Mouse (Mus musculus) heart, postnatal 0 days (tissue): Measurements from ENCODE around the gene Nup153. TPM values are rescaled to one million over a fixed set of nuclear protein-coding genes. Genes with fewer than 3 reads are reported as not detected.
A peak's percentile ranks its signal among the peaks of the same experiment; 100 is the strongest.

Experiments used
- ATAC-seq: fragments of 200-750 bp; cut with Nextera tagmentation; 2 replicates; pipeline ENCODE4 v1.8.0; 2017; ENCODE audit warnings: low read depth, moderate number of reproducible peaks, moderate library complexity; ENCODE audit not compliant: insufficient read depth
- DNase-seq: peaks from one replicate; pipeline ENCODE4 v3.0.0-alpha.2; 2016; ENCODE audit warnings: low spot score
- H3K27ac ChIP-seq: fragments of 300-500 bp; sonication (generic); 2 replicates; pipeline ENCODE4 v1.5.1; 2014; ENCODE audit warnings: low read depth, mild to moderate bottlenecking
- H3K27me3 ChIP-seq: fragments of 300-500 bp; sonication (generic); 2 replicates; pipeline ENCODE4 v1.6.1; 2014; ENCODE audit warnings: low read length, mixed read lengths; ENCODE audit not compliant: control insufficient read depth, insufficient read depth
- H3K36me3 ChIP-seq: fragments of 300-500 bp; sonication (generic); replicated peaks from 2 replicates; pipeline ENCODE4 v1.6.1; 2014; ENCODE audit warnings: low read length, mixed read lengths; ENCODE audit not compliant: control insufficient read depth, insufficient read depth
- H3K4me1 ChIP-seq: fragments of 300-500 bp; sonication (generic); 2 replicates; pipeline ENCODE4 v1.6.1; 2014; ENCODE audit warnings: antibody characterized with exemption; ENCODE audit not compliant: control insufficient read depth, insufficient read depth
- H3K4me2 ChIP-seq: fragments of 300-500 bp; sonication (generic); 2 replicates; pipeline ENCODE4 v1.6.1; 2014; ENCODE audit warnings: low read depth, mild to moderate bottlenecking, low read length, moderate library complexity
- H3K4me3 ChIP-seq: fragments of 300-500 bp; sonication (generic); 2 replicates; pipeline ENCODE4 v1.5.1; 2014; ENCODE audit warnings: low read depth, low read length
- H3K9ac ChIP-seq: fragments of 300-500 bp; sonication (generic); replicated peaks from 2 replicates; pipeline ENCODE4 v1.6.1; 2014; ENCODE audit warnings: low read depth, low read length, mixed read lengths
- H3K9me3 ChIP-seq: fragments of 300-500 bp; sonication (generic); replicated peaks from 2 replicates; pipeline ENCODE4 v1.6.1; 2016; ENCODE audit warnings: low read length; ENCODE audit not compliant: control insufficient read depth
- CTCF ChIP-seq: IDR thresholded peaks from 2 replicates; pipeline ENCODE4 v1.5.1; 2016; ENCODE audit warnings: antibody characterized with exemption, control low read depth, low read depth
- EP300 ChIP-seq: IDR thresholded peaks from 2 replicates; pipeline ENCODE4 v1.6.1; 2016; ENCODE audit warnings: antibody characterized with exemption, low read depth
- WGBS: fragments of 180-500 bp; shearing (Covaris S2); extraction: QIAGEN DNeasy Blood & Tissue Kit; methylation state at CpG from one replicate; pipeline ENCODE4 v1.1.7; 2014; 5-methylcytosine and 5-hydroxymethylcytosine counted together
- polyA plus RNA-seq: library from polyadenylated mRNA; unstranded; fragments of >200 nt; fragmentation: Nextera tagmentation; extraction: Ambion mirVana; gene quantifications from 2 replicates; pipeline ENCODE4 v1.2.1, GENCODE M21; 2015
- total RNA-seq: library from RNA; depleted of rRNA; stranded (reverse); fragments of >200 nt; gene quantifications from 2 replicates; pipeline ENCODE4 v1.2.3, GENCODE M21; 2014; ENCODE audit warnings: low replicate concordance; rRNA removed

The Nup153 gene
- total RNA-seq (24.7 and 26.6 TPM in 2 replicates), polyA plus RNA-seq (5.3 and 5.7 TPM in 2 replicates)

DNA sequence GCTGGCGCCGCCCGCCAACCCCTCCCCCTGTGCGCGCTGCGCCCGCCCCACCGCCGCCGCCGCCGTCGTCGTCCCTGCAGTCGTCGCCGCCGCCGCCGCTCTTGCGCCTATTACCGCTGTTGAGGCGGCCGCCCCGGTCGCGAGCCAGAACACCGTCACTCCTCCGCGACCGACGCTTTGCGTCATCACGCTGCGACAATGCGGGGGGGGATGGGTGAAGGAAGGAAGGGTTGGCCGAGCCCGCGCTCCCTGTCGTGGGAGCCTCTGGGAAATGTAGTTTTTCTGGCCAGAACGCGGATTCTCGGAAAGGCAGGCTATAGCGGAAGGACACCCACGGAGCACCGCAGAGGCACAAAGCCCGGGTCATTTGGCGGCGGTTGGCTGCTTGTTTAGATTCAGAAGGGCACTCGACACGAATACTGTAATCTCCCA lies at the start of gene Nup153:
Nup153 (minus strand) TSS at position 104 of the 432 bp plus-strand sequence.
- H3K27me3 ChIP-seq = no peaks in the 10 kb centered on the region
- peak; percentile 97 for DNase-seq
- peak within 1 kb of the TSS; percentile 69 for H3K4me3 ChIP-seq
- no peaks in the 10 kb centered on the region for H3K36me3 ChIP-seq
- peak within 1 kb of the TSS; percentile 88 for H3K9ac ChIP-seq
- peak within 1 kb of the TSS; percentile 97 for H3K27ac ChIP-seq
- peak within 1 kb of the TSS; percentile 95 for H3K4me2 ChIP-seq
- under 1% methylated on average over 42 of the region's 51 CpGs for WGBS
- ATAC-seq = peak; percentile 91
- TF ChIP-seq CTCF = 0 out of 2 replicates have a peak, but pooled peaks have one; percentile 0
- TF ChIP-seq EP300 = 0 out of 2 replicates have a peak, but pooled peaks have one; percentile 76
- no peaks in the 10 kb centered on the region for H3K9me3 ChIP-seq
- peaks cover 15% of the 10 kb centered on the region for H3K4me1 ChIP-seq

- WGBS = 93% methylated on average over 3 of the region's 3 CpGs
- H3K4me3 ChIP-seq = no peak overlapping the region
- DNase-seq (no peak), ATAC-seq (no peak)
- H3K9ac ChIP-seq = no peak overlapping the region
- no peak for TF ChIP-seq CTCF
- no peak for TF ChIP-seq EP300
- H3K4me1 ChIP-seq = no peaks in the 10 kb centered on the region
- no peak overlapping the region for H3K27ac ChIP-seq
- no peaks in the 10 kb centered on the region for H3K27me3 ChIP-seq
- no peak overlapping the region for H3K4me2 ChIP-seq
- H3K36me3 ChIP-seq = peaks cover 77% of the 10 kb centered on the region
- H3K9me3 ChIP-seq = no peaks in the 10 kb centered on the region
Observed at GRCm38 (mm10) chr13:46777461-46777860, 49.7 kb upstream of the Nup153 start.

GRCm38 (mm10) chr13:46776636-46777305 lies 49.0 kb upstream of the Nup153 start:
- Histone ChIP-seq H3K9me3 (no peaks in the 10 kb centered on the region), H3K27me3 (no peaks in the 10 kb centered on the region), H3K36me3 (peaks cover 83% of the 10 kb centered on the region), H3K9ac (no peak overlapping the region), H3K4me1 (no peaks in the 10 kb centered on the region), H3K27ac (no peak overlapping the region), H3K4me3 (no peak overlapping the region), H3K4me2 (no peak overlapping the region)
- WGBS = 64% methylated on average over 14 of the region's 14 CpGs
- peak; percentile 33; the same call in 1 of the 2 replicates for ATAC-seq
- TF ChIP-seq CTCF = no peak
- no peak for TF ChIP-seq EP300
- DNase-seq = no peak

- ATAC-seq = no peak
- DNase-seq = no peak
- Histone ChIP-seq H3K27me3 (no peaks in the 10 kb centered on the region), H3K9ac (no peak overlapping the region), H3K4me2 (no peak overlapping the region), H3K4me3 (no peak overlapping the region), H3K4me1 (no peaks in the 10 kb centered on the region), H3K27ac (no peak overlapping the region), H3K9me3 (no peaks in the 10 kb centered on the region), H3K36me3 (peaks cover 84% of the 10 kb centered on the region)
- TF ChIP-seq CTCF (no peak), EP300 (no peak)
- WGBS = 76% methylated on average over 5 of the region's 5 CpGs
Observed at GRCm38 (mm10) chr13:46774998-46775397, 47.3 kb upstream of the Nup153 start.

DNA sequence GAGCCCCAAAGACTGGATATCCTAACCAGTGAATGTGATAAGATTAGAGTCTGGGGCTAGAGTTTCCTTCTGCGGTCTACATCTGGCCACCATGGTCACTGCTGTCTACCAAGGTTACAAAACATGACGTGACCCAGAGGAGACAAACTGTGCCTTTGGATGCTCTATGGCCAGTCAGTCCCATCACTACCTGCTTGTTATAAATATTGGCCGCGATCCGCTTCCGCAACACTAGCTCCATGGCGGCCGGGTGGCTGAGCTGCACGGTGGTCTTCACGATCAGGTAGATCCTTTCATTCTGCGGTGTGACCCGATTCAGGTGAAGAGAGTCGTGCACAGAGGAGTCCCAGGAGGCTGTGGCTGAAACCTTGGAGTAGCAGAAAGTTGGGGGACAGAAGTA lies 44.8 kb upstream of the Nup153 start:
- DNase-seq = no peak
- Histone ChIP-seq H3K9me3 (no peaks in the 10 kb centered on the region), H3K36me3 (peaks cover 88% of the 10 kb centered on the region), H3K27me3 (no peaks in the 10 kb centered on the region), H3K9ac (no peak overlapping the region), H3K4me3 (no peak overlapping the region), H3K4me1 (no peaks in the 10 kb centered on the region), H3K4me2 (no peak overlapping the region), H3K27ac (no peak overlapping the region)
- ATAC-seq = no peak
- no peak for TF ChIP-seq EP300
- no peak for TF ChIP-seq CTCF
- WGBS = 97% methylated on average over 13 of the region's 13 CpGs

GRCm38 (mm10) chr13:46765361-46765760 lies 37.6 kb upstream of the Nup153 start:
- no peaks in the 10 kb centered on the region for H3K27me3 ChIP-seq
- ATAC-seq = no peak
- H3K9me3 ChIP-seq = no peaks in the 10 kb centered on the region
- H3K36me3 ChIP-seq = peaks cover 90% of the 10 kb centered on the region
- H3K4me3 ChIP-seq = no peak overlapping the region
- no peak overlapping the region for H3K27ac ChIP-seq
- TF ChIP-seq CTCF (no peak), EP300 (no peak)
- no peak overlapping the region for H3K4me2 ChIP-seq
- H3K9ac ChIP-seq = no peak overlapping the region
- 89% methylated on average over 2 of the region's 2 CpGs for WGBS
- DNase-seq = no peak
- H3K4me1 ChIP-seq = no peaks in the 10 kb centered on the region
